Mouse (Mus musculus): ENCODE data around the gene Lime1. TPM values are rescaled to one million over a fixed set of nuclear protein-coding genes. Genes with fewer than 3 reads are reported as not detected.
A peak's percentile ranks its signal among the peaks of the same experiment; 100 is the strongest.

Lime1 gene
- polyA plus RNA-seq, 1 experiment from 2014 or later = 23.9 TPM

GRCm38 (mm10) chr2:181384919-181385391, 5.1 kb downstream of the Lime1 start:
- ATAC-seq (ENCODE audit: insufficient read depth, low FRiP score, low TSS enrichment) (no peak), DNase-seq (ENCODE audit: low spot score) (no peak)
- Histone ChIP-seq H3K27me3 (ENCODE audit: control insufficient read depth, insufficient read depth, low read length) (no peaks in the 10 kb centered on the region), H3K4me1 (ENCODE audit: control insufficient read depth, insufficient read depth, low read length) (no peaks in the 10 kb centered on the region), H3K4me3 (ENCODE audit: low read depth, low read length) (no peak overlapping the region), H3K4me2 (ENCODE audit: low read depth) (no peak overlapping the region), H3K27ac (ENCODE audit: low read depth, low read length) (no peak overlapping the region), H3K9me3 (ENCODE audit: control insufficient read depth, low read length) (no peaks in the 10 kb centered on the region), H3K36me3 (ENCODE audit: control insufficient read depth, insufficient read depth, low read length) (peaks cover 6% of the 10 kb centered on the region; the same call in 1 of the 2 replicates), H3K9ac (ENCODE audit: low read length) (no peak overlapping the region)
- WGBS = 91% methylated on average over 4 of the region's 4 CpGs

- 85% methylated on average over 3 of the region's 3 CpGs for WGBS
- H3K36me3 ChIP-seq (ENCODE audit: control insufficient read depth, insufficient read depth, low read length) = peaks cover 2% of the 10 kb centered on the region; the same call in 1 of the 2 replicates
Observed at GRCm38 (mm10) chr2:181385885-181386284, 6.0 kb downstream of the Lime1 start.

GRCm38 (mm10) chr2:181386663-181387210, 6.9 kb downstream of the Lime1 start:
- Histone ChIP-seq H3K27me3 (ENCODE audit: control insufficient read depth, insufficient read depth, low read length) (no peaks in the 10 kb centered on the region), H3K4me2 (ENCODE audit: low read depth) (no peak overlapping the region), H3K9me3 (ENCODE audit: control insufficient read depth, low read length) (no peaks in the 10 kb centered on the region), H3K4me1 (ENCODE audit: control insufficient read depth, insufficient read depth, low read length) (no peaks in the 10 kb centered on the region), H3K4me3 (ENCODE audit: low read depth, low read length) (no peak overlapping the region), H3K9ac (ENCODE audit: low read length) (no peak overlapping the region), H3K36me3 (ENCODE audit: control insufficient read depth, insufficient read depth, low read length) (peaks cover 2% of the 10 kb centered on the region; the same call in 1 of the 2 replicates), H3K27ac (ENCODE audit: low read depth, low read length) (no peak overlapping the region)
- ATAC-seq (ENCODE audit: insufficient read depth, low FRiP score, low TSS enrichment) (no peak), DNase-seq (ENCODE audit: low spot score) (no peak)
- 83% methylated on average over 3 of the region's 4 CpGs for WGBS

More at GRCm38 (mm10) chr2:181385885-181386284, 6.0 kb downstream of the Lime1 start:
- Histone ChIP-seq H3K4me1 (ENCODE audit: control insufficient read depth, insufficient read depth, low read length) (no peaks in the 10 kb centered on the region), H3K9ac (ENCODE audit: low read length) (no peak overlapping the region), H3K27ac (ENCODE audit: low read depth, low read length) (no peak overlapping the region), H3K4me3 (ENCODE audit: low read depth, low read length) (no peak overlapping the region), H3K27me3 (ENCODE audit: control insufficient read depth, insufficient read depth, low read length) (no peaks in the 10 kb centered on the region), H3K9me3 (ENCODE audit: control insufficient read depth, low read length) (no peaks in the 10 kb centered on the region), H3K4me2 (ENCODE audit: low read depth) (no peak overlapping the region)
- ATAC-seq (ENCODE audit: insufficient read depth, low FRiP score, low TSS enrichment) (no peak), DNase-seq (ENCODE audit: low spot score) (no peak)

GRCm38 (mm10) chr2:181390136-181390870, 10.4 kb downstream of the Lime1 start:
- no peak for DNase-seq (ENCODE audit: low spot score)
- H3K9ac ChIP-seq (ENCODE audit: low read length) = no peak overlapping the region
- no peak overlapping the region for H3K27ac ChIP-seq (ENCODE audit: low read depth, low read length)
- no peaks in the 10 kb centered on the region; the same call in 1 of the 2 replicates for H3K36me3 ChIP-seq (ENCODE audit: control insufficient read depth, insufficient read depth, low read length)
- no peaks in the 10 kb centered on the region for H3K27me3 ChIP-seq (ENCODE audit: control insufficient read depth, insufficient read depth, low read length)
- no peaks in the 10 kb centered on the region for H3K4me1 ChIP-seq (ENCODE audit: control insufficient read depth, insufficient read depth, low read length)
- 70% methylated on average over 4 of the region's 4 CpGs for WGBS
- H3K9me3 ChIP-seq (ENCODE audit: control insufficient read depth, low read length) = no peaks in the 10 kb centered on the region
- no peak overlapping the region for H3K4me2 ChIP-seq (ENCODE audit: low read depth)
- ATAC-seq (ENCODE audit: insufficient read depth, low FRiP score, low TSS enrichment) = no peak
- H3K4me3 ChIP-seq (ENCODE audit: low read depth, low read length) = no peak overlapping the region

GRCm38 (mm10) chr2:181391022-181391421, 11.1 kb downstream of the Lime1 start:
- Histone ChIP-seq H3K4me3 (ENCODE audit: low read depth, low read length) (no peak overlapping the region), H3K27ac (ENCODE audit: low read depth, low read length) (no peak overlapping the region), H3K27me3 (ENCODE audit: control insufficient read depth, insufficient read depth, low read length) (no peaks in the 10 kb centered on the region), H3K36me3 (ENCODE audit: control insufficient read depth, insufficient read depth, low read length) (no peaks in the 10 kb centered on the region; the same call in 1 of the 2 replicates), H3K9ac (ENCODE audit: low read length) (no peak overlapping the region), H3K9me3 (ENCODE audit: control insufficient read depth, low read length) (no peaks in the 10 kb centered on the region), H3K4me2 (ENCODE audit: low read depth) (no peak overlapping the region), H3K4me1 (ENCODE audit: control insufficient read depth, insufficient read depth, low read length) (no peaks in the 10 kb centered on the region)
- DNase-seq (ENCODE audit: low spot score) (no peak), ATAC-seq (ENCODE audit: insufficient read depth, low FRiP score, low TSS enrichment) (no peak)
- 91% methylated on average over 15 of the region's 15 CpGs for WGBS

- Histone ChIP-seq H3K36me3 (ENCODE audit: control insufficient read depth, insufficient read depth, low read length) (no peaks in the 10 kb centered on the region; the same call in 1 of the 2 replicates), H3K27me3 (ENCODE audit: control insufficient read depth, insufficient read depth, low read length) (no peaks in the 10 kb centered on the region), H3K27ac (ENCODE audit: low read depth, low read length) (no peak overlapping the region), H3K9me3 (ENCODE audit: control insufficient read depth, low read length) (no peaks in the 10 kb centered on the region), H3K4me3 (ENCODE audit: low read depth, low read length) (no peak overlapping the region), H3K9ac (ENCODE audit: low read length) (no peak overlapping the region), H3K4me1 (ENCODE audit: control insufficient read depth, insufficient read depth, low read length) (no peaks in the 10 kb centered on the region), H3K4me2 (ENCODE audit: low read depth) (no peak overlapping the region)
- 72% methylated on average over 2 of the region's 2 CpGs for WGBS
- no peak for ATAC-seq (ENCODE audit: insufficient read depth, low FRiP score, low TSS enrichment)
- no peak for DNase-seq (ENCODE audit: low spot score)
Observed at GRCm38 (mm10) chr2:181391541-181391940, 11.7 kb downstream of the Lime1 start.

GRCm38 (mm10) chr2:181392600-181393213, 12.8 kb downstream of the Lime1 start:
- H3K9ac ChIP-seq (ENCODE audit: low read length) = no peak overlapping the region
- 34% methylated on average over 4 of the region's 4 CpGs for WGBS
- no peaks in the 10 kb centered on the region for H3K27me3 ChIP-seq (ENCODE audit: control insufficient read depth, insufficient read depth, low read length)
- no peak overlapping the region for H3K4me2 ChIP-seq (ENCODE audit: low read depth)
- ATAC-seq (ENCODE audit: insufficient read depth, low FRiP score, low TSS enrichment) (peak; percentile 68; the same call in 1 of the 2 replicates), DNase-seq (ENCODE audit: low spot score) (peak; percentile 83)
- H3K36me3 ChIP-seq (ENCODE audit: control insufficient read depth, insufficient read depth, low read length) = no peaks in the 10 kb centered on the region; the same call in 1 of the 2 replicates
- no peaks in the 10 kb centered on the region for H3K9me3 ChIP-seq (ENCODE audit: control insufficient read depth, low read length)
- no peaks in the 10 kb centered on the region for H3K4me1 ChIP-seq (ENCODE audit: control insufficient read depth, insufficient read depth, low read length)
- H3K27ac ChIP-seq (ENCODE audit: low read depth, low read length) = no peak overlapping the region
- H3K4me3 ChIP-seq (ENCODE audit: low read depth, low read length) = no peak overlapping the region

- H3K27me3 ChIP-seq (ENCODE audit: control insufficient read depth, insufficient read depth, low read length) = no peaks in the 10 kb centered on the region
- no peak for ATAC-seq (ENCODE audit: insufficient read depth, low FRiP score, low TSS enrichment)
- no peaks in the 10 kb centered on the region; the same call in 1 of the 2 replicates for H3K36me3 ChIP-seq (ENCODE audit: control insufficient read depth, insufficient read depth, low read length)
- no peak overlapping the region for H3K4me2 ChIP-seq (ENCODE audit: low read depth)
- DNase-seq (ENCODE audit: low spot score) = no peak
- 98% methylated on average over 3 of the region's 3 CpGs for WGBS
- H3K4me3 ChIP-seq (ENCODE audit: low read depth, low read length) = no peak overlapping the region
- no peak overlapping the region for H3K27ac ChIP-seq (ENCODE audit: low read depth, low read length)
- no peaks in the 10 kb centered on the region for H3K9me3 ChIP-seq (ENCODE audit: control insufficient read depth, low read length)
- no peaks in the 10 kb centered on the region for H3K4me1 ChIP-seq (ENCODE audit: control insufficient read depth, insufficient read depth, low read length)
- H3K9ac ChIP-seq (ENCODE audit: low read length) = no peak overlapping the region
Observed at GRCm38 (mm10) chr2:181394086-181394485, 14.2 kb downstream of the Lime1 start.

All from neural tube, embryonic 11.5 days (tissue).